Mouse (Mus musculus) neural tube, embryonic 13.5 days (tissue): ENCODE measurements around the gene Alg14. TPM values are rescaled to one million over a fixed set of nuclear protein-coding genes. Genes with fewer than 3 reads are reported as not detected.

Source experiments
- ATAC-seq: fragments of 200-750 bp; cut with Nextera tagmentation; 2 replicates; pipeline ENCODE4 v1.8.0; 2017; ENCODE audit warnings: low read depth, mild to moderate bottlenecking, moderate TSS enrichment, moderate library complexity
- H3K27ac ChIP-seq: fragments of 300-500 bp; sonication (generic); replicated peaks from 2 replicates; pipeline ENCODE4 v1.5.1; 2015; ENCODE audit warnings: moderate library complexity, mild to moderate bottlenecking, inconsistent platforms
- H3K27me3 ChIP-seq: fragments of 300-500 bp; sonication (generic); 2 replicates; pipeline ENCODE4 v1.6.1; 2015; ENCODE audit warnings: mild to moderate bottlenecking, inconsistent platforms
- H3K36me3 ChIP-seq: fragments of 300-500 bp; sonication (generic); 2 replicates; pipeline ENCODE4 v1.6.1; 2015; ENCODE audit warnings: mild to moderate bottlenecking, inconsistent platforms
- H3K4me1 ChIP-seq: fragments of 300-500 bp; sonication (generic); replicated peaks from 2 replicates; pipeline ENCODE4 v1.6.1; 2015; ENCODE audit warnings: inconsistent platforms
- H3K4me2 ChIP-seq: fragments of 300-500 bp; sonication (generic); 2 replicates; pipeline ENCODE4 v1.6.1; 2015; ENCODE audit warnings: inconsistent platforms, mild to moderate bottlenecking, moderate library complexity
- H3K4me3 ChIP-seq: fragments of 300-500 bp; sonication (generic); 2 replicates; pipeline ENCODE4 v1.5.1; 2015; ENCODE audit warnings: mild to moderate bottlenecking, inconsistent platforms
- H3K9ac ChIP-seq: fragments of 300-500 bp; sonication (generic); 2 replicates; pipeline ENCODE4 v1.6.1; 2015; ENCODE audit warnings: moderate library complexity, mild to moderate bottlenecking, inconsistent platforms
- H3K9me3 ChIP-seq: fragments of 300-500 bp; sonication (generic); 2 replicates; pipeline ENCODE4 v1.6.1; 2016; ENCODE audit warnings: inconsistent platforms
- WGBS: fragments of 180-500 bp; shearing (Covaris S2); methylation state at CpG from one replicate; pipeline ENCODE4 v1.1.7; 2015; 5-methylcytosine and 5-hydroxymethylcytosine counted together
- polyA plus RNA-seq: library from polyadenylated mRNA; unstranded; fragments of >200 nt; fragmentation: Nextera tagmentation; extraction: Ambion mirVana; gene quantifications from 2 replicates; pipeline ENCODE4 v1.2.1, GENCODE M21; 2015

The Alg14 gene
- polyA plus RNA-seq, 1 experiment from 2014 or later, result 39.3 TPM

DNA sequence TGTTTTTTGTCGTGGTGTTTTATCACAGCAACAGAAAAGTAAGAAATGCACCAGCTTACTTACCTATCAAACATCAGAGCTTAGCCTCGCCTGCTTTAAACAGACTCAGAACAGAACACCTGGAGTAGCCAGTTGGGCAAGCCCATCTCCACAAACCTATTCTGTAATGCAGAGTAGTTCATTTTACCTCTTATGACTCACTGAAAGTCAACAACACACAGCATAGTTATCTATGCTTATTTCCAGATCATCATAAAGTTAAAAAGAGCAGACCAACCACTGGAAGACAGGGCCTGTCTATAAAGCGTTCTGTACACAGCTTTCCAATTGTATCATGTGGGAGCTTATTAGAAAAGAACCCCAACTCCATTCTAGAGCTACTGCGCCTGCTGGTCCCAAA is 109.8 kb downstream of the Alg14 start:
- Histone ChIP-seq H3K27me3 (no peaks in the 10 kb centered on the region), H3K27ac (no peak overlapping the region), H3K9ac (no peak overlapping the region), H3K4me1 (no peaks in the 10 kb centered on the region), H3K4me3 (no peak overlapping the region), H3K36me3 (no peaks in the 10 kb centered on the region), H3K9me3 (no peaks in the 10 kb centered on the region), H3K4me2 (no peak overlapping the region)
- no peak for ATAC-seq
- WGBS, result 84% methylated on average over 4 of the region's 4 CpGs

DNA sequence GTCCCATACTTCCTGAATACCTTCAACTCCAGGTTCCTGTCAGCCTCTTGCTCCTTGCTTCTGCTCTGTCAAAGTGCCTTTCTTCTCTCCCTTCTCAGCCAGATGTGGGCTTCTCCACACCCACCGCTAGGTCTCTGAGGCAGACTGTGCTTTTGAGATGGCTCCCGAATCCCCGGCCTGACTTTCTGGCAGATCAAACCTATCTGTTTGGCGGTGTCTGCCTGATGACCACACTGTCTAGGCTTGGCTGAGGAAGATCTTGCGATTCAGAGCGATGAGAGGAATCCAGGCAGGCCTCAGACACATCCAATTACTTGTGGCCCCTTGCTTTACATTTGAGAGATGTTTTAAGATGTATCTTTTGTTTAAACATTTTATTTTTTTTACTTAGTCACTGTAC is 110.5 kb downstream of the Alg14 start:
- 89% methylated on average over 6 of the region's 6 CpGs for WGBS
- H3K27ac ChIP-seq, result no peak overlapping the region
- H3K4me2 ChIP-seq, result no peak overlapping the region
- H3K9ac ChIP-seq, result no peak overlapping the region
- no peak for ATAC-seq
- H3K27me3 ChIP-seq, result no peaks in the 10 kb centered on the region
- no peaks in the 10 kb centered on the region for H3K9me3 ChIP-seq
- no peaks in the 10 kb centered on the region for H3K4me1 ChIP-seq
- H3K4me3 ChIP-seq, result no peak overlapping the region
- H3K36me3 ChIP-seq, result no peaks in the 10 kb centered on the region

DNA sequence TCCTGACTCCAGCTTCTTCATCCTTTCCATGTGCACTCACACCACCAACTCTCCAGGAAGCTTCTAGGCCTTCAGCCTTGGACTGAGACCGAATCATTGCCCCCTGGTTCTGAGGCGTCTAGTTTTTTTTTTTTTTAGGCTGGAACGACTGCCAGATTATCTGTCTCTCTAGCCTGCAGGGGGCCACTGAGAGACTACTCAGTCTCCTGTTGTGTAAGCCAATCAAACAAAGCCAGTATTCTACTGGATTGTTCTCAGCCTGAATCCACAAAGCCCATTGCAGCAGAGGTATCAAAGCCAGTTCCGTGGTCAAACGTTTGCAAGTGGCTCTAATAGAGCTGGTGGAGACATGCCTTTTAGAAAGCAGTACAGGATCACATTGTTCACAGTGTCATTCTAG is 111.9 kb downstream of the Alg14 start:
- Histone ChIP-seq H3K4me3 (no peak overlapping the region), H3K36me3 (no peaks in the 10 kb centered on the region), H3K27ac (no peak overlapping the region), H3K9me3 (no peaks in the 10 kb centered on the region), H3K4me2 (no peak overlapping the region), H3K27me3 (no peaks in the 10 kb centered on the region), H3K9ac (no peak overlapping the region), H3K4me1 (no peaks in the 10 kb centered on the region)
- 29% methylated on average over 5 of the region's 5 CpGs for WGBS
- no peak for ATAC-seq

DNA sequence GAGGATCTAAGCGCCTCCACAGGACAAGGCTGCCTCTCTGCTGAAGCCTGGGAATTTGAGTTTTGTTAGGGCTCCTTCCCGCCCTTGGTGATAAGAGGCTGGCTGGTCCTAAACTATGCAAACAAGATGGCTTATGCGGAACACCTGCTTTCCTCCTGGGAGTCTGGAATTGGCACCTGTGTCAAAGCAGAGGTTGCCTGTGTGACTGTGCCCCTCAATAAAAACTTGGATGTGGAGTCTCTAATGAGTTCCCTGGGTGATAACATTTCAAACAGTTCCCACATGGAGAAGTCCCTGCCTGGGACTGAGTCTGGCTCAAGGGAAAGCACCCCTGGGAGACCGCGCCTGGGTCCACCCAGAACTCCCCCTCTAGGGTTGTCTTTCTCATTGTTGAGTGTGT is 113.5 kb downstream of the Alg14 start:
- no peak overlapping the region for H3K9ac ChIP-seq
- H3K27ac ChIP-seq, result no peak overlapping the region
- H3K36me3 ChIP-seq, result no peaks in the 10 kb centered on the region
- ATAC-seq, result no peak
- no peak overlapping the region for H3K4me2 ChIP-seq
- no peaks in the 10 kb centered on the region for H3K27me3 ChIP-seq
- no peak overlapping the region for H3K4me3 ChIP-seq
- H3K4me1 ChIP-seq, result no peaks in the 10 kb centered on the region
- 91% methylated on average over 5 of the region's 5 CpGs for WGBS
- H3K9me3 ChIP-seq, result no peaks in the 10 kb centered on the region

- H3K4me2 ChIP-seq, result no peak overlapping the region
- WGBS, result 82% methylated on average over 9 of the region's 9 CpGs
- no peaks in the 10 kb centered on the region for H3K9me3 ChIP-seq
- H3K27me3 ChIP-seq, result no peaks in the 10 kb centered on the region
- no peaks in the 10 kb centered on the region for H3K4me1 ChIP-seq
- no peak overlapping the region for H3K4me3 ChIP-seq
- no peak overlapping the region for H3K9ac ChIP-seq
- no peaks in the 10 kb centered on the region for H3K36me3 ChIP-seq
- H3K27ac ChIP-seq, result no peak overlapping the region
- ATAC-seq, result no peak
These were observed 115.8 kb downstream of the Alg14 start for GRCm38 (mm10) chr3:121407417-121407816.

GRCm38 (mm10) chr3:121408386-121408785 is 116.8 kb downstream of the Alg14 start:
- no peak overlapping the region for H3K27ac ChIP-seq
- no peak overlapping the region for H3K9ac ChIP-seq
- H3K4me2 ChIP-seq, result no peak overlapping the region
- ATAC-seq, result no peak
- no peaks in the 10 kb centered on the region for H3K4me1 ChIP-seq
- WGBS, result 97% methylated on average over 3 of the region's 3 CpGs
- H3K9me3 ChIP-seq, result no peaks in the 10 kb centered on the region
- no peak overlapping the region for H3K4me3 ChIP-seq
- H3K36me3 ChIP-seq, result no peaks in the 10 kb centered on the region
- H3K27me3 ChIP-seq, result no peaks in the 10 kb centered on the region

- no peak for ATAC-seq
- Histone ChIP-seq H3K27me3 (no peaks in the 10 kb centered on the region), H3K36me3 (no peaks in the 10 kb centered on the region), H3K27ac (no peak overlapping the region), H3K4me1 (no peaks in the 10 kb centered on the region), H3K4me2 (no peak overlapping the region), H3K9me3 (0 out of 2 replicates have a peak, but pooled peaks cover 3% of the 10 kb centered on the region), H3K9ac (no peak overlapping the region), H3K4me3 (no peak overlapping the region)
- WGBS, result 43% methylated on average over 6 of the region's 6 CpGs
These were observed 119.9 kb downstream of the Alg14 start for GRCm38 (mm10) chr3:121411450-121411849.

Other genes with a start within 250 kb of the Alg14 start
- 4.0 and 6.3 TPM in 2 replicates for gene Rwdd3, start 120.1 kb upstream of the Alg14 start, polyA plus RNA-seq
- 1.4 and 1.6 TPM in 2 replicates for gene Tmem56, start 8.7 kb upstream of the Alg14 start, polyA plus RNA-seq
- gene Cnn3, start 134.7 kb downstream of the Alg14 start, polyA plus RNA-seq, result 643 and 747 TPM in 2 replicates
- 0.73 and 0.77 TPM in 2 replicates for gene Slc44a3, start 240.6 kb downstream of the Alg14 start, polyA plus RNA-seq